Mouse (Mus musculus) liver, postnatal 0 days (tissue): ENCODE measurements at regions not wholly inside any gene's neighbourhood (a gene's known extent, or its start where the extent isn't known, plus 50 kb on each side); places are given as distances from the start of the nearest gene placed in this dataset.

Experiments
- ATAC-seq: fragments of 200-750 bp; cut with Nextera tagmentation; 2 replicates; pipeline ENCODE4 v1.8.0; 2017; ENCODE audit warnings: mild to moderate bottlenecking, moderate library complexity
- DNase-seq: peaks from one replicate; pipeline ENCODE4 v3.0.0-alpha.2; 2016
- H3K27ac ChIP-seq: fragments of 300-500 bp; sonication (generic); 2 replicates; pipeline ENCODE4 v1.5.1; 2014; ENCODE audit warnings: antibody characterized with exemption, moderate library complexity, mild to moderate bottlenecking, low read depth
- H3K27me3 ChIP-seq: fragments of 300-500 bp; sonication (generic); 2 replicates; pipeline ENCODE4 v1.6.1; 2014; ENCODE audit warnings: low read length, control low read depth, mixed read lengths; ENCODE audit not compliant: insufficient read depth
- H3K36me3 ChIP-seq: fragments of 300-500 bp; sonication (generic); replicated peaks from 2 replicates; pipeline ENCODE4 v1.6.1; 2014; ENCODE audit warnings: mild to moderate bottlenecking, control low read depth, low read length, moderate library complexity, mixed read lengths; ENCODE audit not compliant: insufficient read depth
- H3K4me1 ChIP-seq: fragments of 300-500 bp; sonication (generic); 2 replicates; pipeline ENCODE4 v1.6.1; 2014; ENCODE audit warnings: antibody characterized with exemption, mild to moderate bottlenecking, control low read depth; ENCODE audit not compliant: insufficient read depth
- H3K4me2 ChIP-seq: fragments of 300-500 bp; sonication (generic); 2 replicates; pipeline ENCODE4 v1.6.1; 2014; ENCODE audit warnings: low read depth, mild to moderate bottlenecking, low read length, moderate library complexity, mixed read lengths
- H3K4me3 ChIP-seq: fragments of 300-500 bp; sonication (generic); 2 replicates; pipeline ENCODE4 v1.5.1; 2014; ENCODE audit warnings: low read depth, low read length
- H3K9ac ChIP-seq: fragments of 300-500 bp; sonication (generic); replicated peaks from 2 replicates; pipeline ENCODE4 v1.6.1; 2014; ENCODE audit warnings: mild to moderate bottlenecking, moderate library complexity
- H3K9me3 ChIP-seq: fragments of 300-500 bp; sonication (generic); 2 replicates; pipeline ENCODE4 v1.6.1; 2016; ENCODE audit warnings: mild to moderate bottlenecking, control low read depth, low read length, mixed read lengths
- CTCF ChIP-seq: sonication (generic); IDR thresholded peaks from 2 replicates; pipeline ENCODE4 v1.5.1; 2016; ENCODE audit warnings: antibody characterized with exemption, low read depth
- EP300 ChIP-seq: IDR thresholded peaks from 2 replicates; pipeline ENCODE4 v1.6.1; 2016; ENCODE audit warnings: antibody characterized with exemption, low read depth, mild to moderate bottlenecking
- WGBS: fragments of 180-500 bp; shearing (Covaris S2); extraction: QIAGEN DNeasy Blood & Tissue Kit; methylation state at CpG from one replicate; pipeline ENCODE4 v1.1.7; 2014; ENCODE audit not compliant: insufficient replicate concordance; 5-methylcytosine and 5-hydroxymethylcytosine counted together

DNA sequence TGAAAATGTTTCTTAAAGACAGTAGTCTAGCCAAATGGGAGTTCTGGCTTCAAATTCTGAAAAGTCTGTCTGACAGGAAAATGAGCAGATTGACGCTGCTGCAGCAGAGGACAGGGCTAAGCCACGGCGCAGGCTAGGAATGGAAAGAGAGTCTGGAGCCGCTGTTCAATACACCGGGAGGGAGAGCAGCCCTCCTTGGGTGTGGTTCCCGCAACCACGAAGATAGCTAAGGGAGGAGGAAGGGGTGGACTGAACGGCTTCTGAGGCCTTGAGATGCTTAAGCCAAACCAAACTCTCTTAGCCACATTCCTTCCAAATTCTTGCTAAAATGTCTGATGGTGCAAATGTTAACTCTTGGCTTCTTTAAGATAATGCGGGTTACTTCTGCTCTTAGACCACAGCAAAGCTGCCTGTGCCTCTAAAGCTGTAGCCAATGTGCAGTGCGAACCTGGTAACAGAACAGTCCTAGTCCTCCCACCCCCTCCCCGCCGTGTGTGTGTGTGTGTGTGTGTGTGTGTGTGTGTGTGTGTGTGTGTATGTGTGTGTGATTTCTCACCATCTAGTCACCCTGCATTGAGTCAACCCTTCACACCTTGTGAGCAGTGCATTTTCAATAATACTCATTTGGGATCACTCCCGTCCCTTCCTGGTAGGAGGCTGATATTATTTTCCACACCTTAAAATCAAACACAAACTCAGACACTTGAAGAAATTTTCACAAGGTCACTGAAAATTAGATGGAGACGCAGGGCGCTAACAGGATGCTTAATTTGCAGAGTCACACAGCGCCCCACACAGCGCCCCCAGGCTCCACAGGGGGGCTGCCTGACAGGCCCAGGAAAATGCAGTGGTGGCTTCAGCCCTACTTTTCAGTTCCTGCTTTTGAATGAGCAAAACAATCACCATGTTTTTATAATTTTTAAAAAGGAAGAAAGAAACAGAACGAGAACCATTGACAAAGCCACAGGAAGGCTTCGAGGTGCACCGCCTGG lies 73.2 kb upstream of the Arg1 start:
- H3K4me3 ChIP-seq = no peak overlapping the region
- no peaks in the 10 kb centered on the region for H3K4me1 ChIP-seq
- no peak overlapping the region for H3K9ac ChIP-seq
- no peak for TF ChIP-seq EP300
- TF ChIP-seq CTCF = no peak
- WGBS = 68% methylated on average over 20 of the region's 20 CpGs
- no peaks in the 10 kb centered on the region for H3K36me3 ChIP-seq
- ATAC-seq (no peak), DNase-seq (no peak)
- H3K27me3 ChIP-seq = no peaks in the 10 kb centered on the region
- H3K27ac ChIP-seq = no peak overlapping the region
- H3K9me3 ChIP-seq = no peaks in the 10 kb centered on the region
- no peak overlapping the region for H3K4me2 ChIP-seq

DNA sequence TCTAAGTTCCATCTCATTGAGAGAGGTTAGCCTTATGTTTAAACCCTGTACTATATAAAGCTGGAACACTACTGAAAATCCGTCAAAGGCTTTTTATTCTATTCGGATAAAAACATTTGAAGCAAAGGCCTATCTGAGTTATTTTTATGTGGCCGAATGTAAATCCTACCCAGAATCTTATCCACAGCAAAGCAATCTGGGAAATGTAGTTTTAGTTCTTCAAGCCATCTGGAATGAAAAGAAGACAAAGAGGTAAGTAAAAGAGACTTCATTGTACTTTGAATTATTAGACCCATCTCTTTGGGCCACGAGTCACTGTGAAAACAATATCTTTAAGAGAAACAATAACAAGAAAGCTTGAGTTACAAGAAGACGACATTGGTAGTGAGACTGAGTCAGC lies 72.5 kb upstream of the Arg1 start:
- Histone ChIP-seq H3K4me1 (no peaks in the 10 kb centered on the region), H3K36me3 (no peaks in the 10 kb centered on the region), H3K27ac (no peak overlapping the region), H3K27me3 (no peaks in the 10 kb centered on the region), H3K9ac (no peak overlapping the region), H3K4me2 (no peak overlapping the region), H3K9me3 (no peaks in the 10 kb centered on the region), H3K4me3 (no peak overlapping the region)
- 68% methylated on average over 5 of the region's 5 CpGs for WGBS
- ATAC-seq = no peak
- DNase-seq = no peak
- no peak for TF ChIP-seq CTCF
- TF ChIP-seq EP300 = no peak

DNA sequence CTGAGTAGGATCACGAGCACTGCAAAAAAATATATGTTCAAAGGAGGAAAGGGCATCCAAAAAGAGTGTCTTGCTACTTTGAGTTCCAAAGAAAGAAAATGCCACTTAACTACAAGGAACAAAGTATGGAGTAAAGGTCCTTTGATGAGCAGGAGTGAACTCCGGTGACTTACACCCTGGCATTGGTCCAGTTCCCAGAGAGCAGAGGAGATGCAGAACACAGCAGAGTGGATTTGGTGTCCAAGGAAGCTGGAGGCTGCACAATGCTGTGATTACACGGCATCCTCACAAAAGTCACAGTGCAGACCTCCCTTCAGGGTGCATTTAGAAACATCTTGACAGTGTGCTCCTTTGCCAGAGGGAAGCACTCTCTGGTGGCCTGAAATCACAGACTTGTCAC lies 70.4 kb upstream of the Arg1 start:
- Histone ChIP-seq H3K9ac (no peak overlapping the region), H3K36me3 (no peaks in the 10 kb centered on the region), H3K9me3 (no peaks in the 10 kb centered on the region), H3K4me3 (no peak overlapping the region), H3K4me1 (no peaks in the 10 kb centered on the region), H3K4me2 (no peak overlapping the region), H3K27me3 (no peaks in the 10 kb centered on the region), H3K27ac (no peak overlapping the region)
- no peak for DNase-seq
- ATAC-seq = no peak
- no peak for TF ChIP-seq CTCF
- TF ChIP-seq EP300 = no peak
- 72% methylated on average over 3 of the region's 3 CpGs for WGBS

DNA sequence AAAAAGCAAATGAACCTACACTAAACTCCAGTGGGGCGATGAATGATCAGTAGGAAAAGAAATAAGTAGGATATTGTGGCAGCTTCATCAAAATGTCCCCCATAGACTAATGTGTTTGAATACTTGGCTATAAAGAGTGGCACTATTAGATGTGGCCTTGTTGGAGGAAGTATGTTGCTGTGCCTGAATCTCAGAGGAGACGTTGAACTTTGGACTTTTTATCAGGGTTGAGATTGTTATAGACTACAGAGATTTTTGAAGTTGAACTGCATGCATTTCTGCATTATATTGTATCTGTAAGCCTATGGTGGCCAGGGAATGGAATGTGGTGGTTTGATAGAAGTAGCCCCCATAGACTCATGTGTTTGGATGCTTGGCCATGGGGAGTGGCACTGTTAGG lies 68.5 kb upstream of the Arg1 start:
- TF ChIP-seq CTCF = no peak
- TF ChIP-seq EP300 = no peak
- Histone ChIP-seq H3K36me3 (no peaks in the 10 kb centered on the region), H3K4me2 (no peak overlapping the region), H3K9ac (no peak overlapping the region), H3K27ac (no peak overlapping the region), H3K27me3 (no peaks in the 10 kb centered on the region), H3K4me1 (no peaks in the 10 kb centered on the region), H3K9me3 (no peaks in the 10 kb centered on the region), H3K4me3 (no peak overlapping the region)
- WGBS = 87% methylated on average over 2 of the region's 2 CpGs
- DNase-seq (no peak), ATAC-seq (no peak)

DNA sequence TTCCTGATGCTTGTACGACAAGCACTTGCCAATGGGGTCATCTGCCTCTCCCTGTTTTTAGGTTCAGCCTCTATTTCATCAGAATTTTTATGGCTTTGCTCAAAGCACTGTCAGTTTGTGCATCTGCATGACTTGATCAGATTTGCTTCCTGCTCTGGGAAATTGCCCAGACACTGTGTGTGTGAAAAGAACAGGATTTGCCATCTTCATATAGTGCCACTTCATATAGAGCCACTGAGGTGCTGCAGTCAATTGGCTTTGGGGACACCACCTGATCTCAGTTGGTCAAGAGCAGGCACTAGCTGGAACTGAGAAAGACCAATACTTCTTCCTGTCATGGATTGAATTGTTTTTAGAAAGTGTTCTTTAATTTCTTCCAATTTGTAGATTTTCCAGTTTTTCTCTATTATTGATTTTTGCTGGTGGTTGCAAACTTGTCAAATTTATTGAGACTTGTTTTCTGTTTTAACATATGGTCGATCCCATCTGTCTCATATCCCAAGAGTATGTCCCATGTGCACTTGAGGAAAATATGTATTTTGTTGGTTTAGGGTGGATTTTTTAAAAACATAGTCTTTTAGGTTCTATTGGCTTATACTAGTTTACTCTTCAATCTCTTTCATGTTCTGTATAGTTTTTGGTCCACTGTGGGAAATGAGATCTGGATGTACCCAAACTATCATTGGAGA lies 62.8 kb upstream of the Arg1 start:
- ATAC-seq = no peak
- DNase-seq = no peak
- no peak overlapping the region for H3K27ac ChIP-seq
- H3K4me1 ChIP-seq = no peaks in the 10 kb centered on the region
- H3K27me3 ChIP-seq = no peaks in the 10 kb centered on the region
- TF ChIP-seq CTCF = no peak
- TF ChIP-seq EP300 = no peak
- H3K4me2 ChIP-seq = no peak overlapping the region
- H3K4me3 ChIP-seq = no peak overlapping the region
- no peak overlapping the region for H3K9ac ChIP-seq
- no peaks in the 10 kb centered on the region for H3K36me3 ChIP-seq
- no peaks in the 10 kb centered on the region for H3K9me3 ChIP-seq
- 73% methylated on average over 2 of the region's 2 CpGs for WGBS

DNA sequence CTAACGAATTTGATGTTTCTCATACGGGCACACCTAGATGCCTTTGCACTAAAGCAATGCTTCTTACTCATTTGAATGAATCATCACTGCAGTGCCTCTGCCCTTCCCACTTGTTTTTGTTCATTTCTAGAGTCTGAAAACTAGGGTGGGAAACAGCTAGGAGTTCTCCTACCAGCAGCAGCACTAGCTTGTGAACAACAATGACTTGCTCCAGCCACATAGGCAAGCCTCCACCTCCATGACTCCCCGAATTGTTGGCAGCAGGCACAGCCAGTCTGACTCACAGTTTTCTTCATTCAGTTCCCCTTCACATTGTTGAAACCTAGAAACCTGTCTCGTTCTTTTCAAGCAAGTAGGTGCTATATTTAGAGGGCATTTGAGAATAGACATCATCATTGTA lies 57.5 kb upstream of the Arg1 start:
- Histone ChIP-seq H3K4me2 (no peak overlapping the region), H3K4me3 (no peak overlapping the region), H3K9ac (no peak overlapping the region), H3K27me3 (no peaks in the 10 kb centered on the region), H3K9me3 (peaks cover 3% of the 10 kb centered on the region; the same call in 1 of the 2 replicates), H3K4me1 (no peaks in the 10 kb centered on the region), H3K27ac (no peak overlapping the region), H3K36me3 (no peaks in the 10 kb centered on the region)
- 86% methylated on average over 4 of the region's 4 CpGs for WGBS
- TF ChIP-seq EP300 (no peak), CTCF (no peak)
- ATAC-seq = no peak
- DNase-seq = no peak
